Mouse (Mus musculus): ENCODE results near the gene Gm20388. TPM values are rescaled to one million over a fixed set of nuclear protein-coding genes. Genes with fewer than 3 reads are reported as not detected.

The Gm20388 gene
- polyA plus RNA-seq, 1 experiment from 2014 or later, result not detected

DNA sequence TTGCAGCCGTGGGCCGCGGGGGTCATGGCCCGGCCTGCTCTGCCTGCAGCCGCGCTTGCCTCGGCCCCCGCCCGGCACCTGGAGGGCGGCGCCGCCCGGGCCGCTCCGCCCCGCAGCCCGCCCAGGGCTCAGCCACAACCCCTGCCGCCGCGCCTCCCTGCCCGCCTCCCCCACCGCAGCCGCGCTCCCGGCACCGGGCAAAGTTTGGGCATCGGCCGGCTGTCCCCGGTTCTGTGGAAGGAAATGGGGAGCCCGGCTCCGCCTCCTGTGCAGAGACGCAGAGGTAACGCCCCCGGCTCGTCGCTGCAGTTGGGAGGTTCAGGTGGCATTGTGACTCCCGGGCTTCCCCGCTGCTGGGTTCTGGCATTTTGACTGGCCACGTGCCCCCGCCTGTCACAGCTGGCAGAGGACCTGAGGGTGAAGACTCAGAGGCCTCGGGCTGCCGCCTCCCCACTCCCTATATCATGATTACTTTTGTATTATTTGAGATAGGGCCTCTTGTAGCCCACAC, 723.7 kb downstream of the Gm20388 start:
- peak overlapping the region; percentile 100 for H3K4me2 ChIP-seq (replicated peaks)
- peaks cover 11% of the 10 kb centered on the region for H3K4me1 ChIP-seq (replicated peaks; ENCODE audit: control insufficient read depth, insufficient read depth, low read length)
- H3K36me3 ChIP-seq (replicated peaks; ENCODE audit: control insufficient read depth, insufficient read depth), result no peaks in the 10 kb centered on the region
- DNase-seq (ENCODE audit: low spot score) (peak; percentile 41), ATAC-seq (ENCODE audit: low FRiP score) (no peak)
- no peak overlapping the region for H3K27ac ChIP-seq
- H3K9ac ChIP-seq, result peak overlapping the region; percentile 83
- H3K27me3 ChIP-seq (ENCODE audit: control insufficient read depth, insufficient read depth, low read length), result peaks cover 9% of the 10 kb centered on the region
- no peaks in the 10 kb centered on the region for H3K9me3 ChIP-seq (ENCODE audit: control insufficient read depth, low read length)
- WGBS, result under 1% methylated on average over 28 of the region's 42 CpGs
- H3K4me3 ChIP-seq (replicated peaks; ENCODE audit: low read length), result peak overlapping the region; percentile 73

DNA sequence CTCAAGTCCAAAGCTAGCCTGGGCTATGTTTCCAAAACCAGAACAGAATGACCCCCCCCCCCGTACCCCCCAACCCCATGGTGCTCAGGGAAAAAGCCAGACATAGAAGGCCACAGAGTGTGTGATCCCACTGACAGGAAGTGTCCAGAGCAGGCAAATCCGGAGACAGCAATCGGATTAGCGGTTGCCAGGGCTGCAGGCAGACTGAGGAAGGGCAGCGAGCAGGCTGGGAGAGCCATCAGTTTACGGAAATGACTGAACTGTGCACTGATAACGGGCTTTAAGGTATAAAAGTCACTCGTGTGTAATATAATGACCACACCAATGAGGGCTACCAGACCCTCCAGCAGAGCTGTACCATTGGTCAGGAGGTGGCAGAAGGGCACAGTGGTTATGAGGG, 730.6 kb downstream of the Gm20388 start:
- DNase-seq (ENCODE audit: low spot score), result no peak
- Histone ChIP-seq H3K36me3 (replicated peaks; ENCODE audit: control insufficient read depth, insufficient read depth) (no peaks in the 10 kb centered on the region), H3K9ac (no peak overlapping the region), H3K9me3 (ENCODE audit: control insufficient read depth, low read length) (no peaks in the 10 kb centered on the region), H3K4me3 (replicated peaks; ENCODE audit: low read length) (no peak overlapping the region), H3K27ac (no peak overlapping the region), H3K27me3 (ENCODE audit: control insufficient read depth, insufficient read depth, low read length) (no peaks in the 10 kb centered on the region), H3K4me2 (replicated peaks) (no peak overlapping the region), H3K4me1 (replicated peaks; ENCODE audit: control insufficient read depth, insufficient read depth, low read length) (no peaks in the 10 kb centered on the region)
- WGBS, result 45% methylated on average over 8 of the region's 8 CpGs
- ATAC-seq (ENCODE audit: low FRiP score), result no peak

DNA sequence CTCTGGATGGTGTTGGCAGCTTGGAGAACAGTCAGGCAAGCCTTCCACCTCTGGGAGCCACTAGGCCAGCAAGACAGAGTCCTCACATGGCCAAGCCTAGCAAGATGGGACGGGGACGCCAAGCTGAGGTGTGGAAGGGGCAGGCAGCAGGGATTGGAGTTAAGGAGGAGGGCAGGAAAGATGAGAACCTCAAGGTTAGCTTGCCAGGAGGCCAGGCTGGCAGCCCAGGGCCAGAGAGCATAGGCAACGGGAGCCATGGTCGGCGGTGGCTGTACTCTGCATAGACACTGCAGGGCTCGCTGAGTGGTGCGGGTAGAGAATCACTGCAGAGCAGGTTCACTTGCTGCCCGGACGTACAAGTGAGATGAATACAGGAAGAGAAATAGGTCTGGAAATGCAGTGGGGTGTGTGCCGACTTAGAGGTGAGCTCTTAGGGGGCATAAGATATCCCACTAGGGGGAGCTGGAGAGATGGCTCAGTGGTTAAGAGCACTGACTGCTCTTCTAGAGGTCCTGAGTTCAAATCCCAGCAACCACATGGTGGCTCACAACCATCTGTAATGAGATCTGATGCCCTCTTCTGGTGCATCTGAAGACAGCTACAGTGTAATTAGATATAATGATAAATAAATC, 731.5 kb downstream of the Gm20388 start:
- 83% methylated on average over 10 of the region's 10 CpGs for WGBS
- Histone ChIP-seq H3K27me3 (ENCODE audit: control insufficient read depth, insufficient read depth, low read length) (no peaks in the 10 kb centered on the region), H3K4me2 (replicated peaks) (no peak overlapping the region), H3K36me3 (replicated peaks; ENCODE audit: control insufficient read depth, insufficient read depth) (no peaks in the 10 kb centered on the region), H3K9me3 (ENCODE audit: control insufficient read depth, low read length) (no peaks in the 10 kb centered on the region), H3K9ac (no peak overlapping the region), H3K27ac (no peak overlapping the region), H3K4me3 (replicated peaks; ENCODE audit: low read length) (no peak overlapping the region), H3K4me1 (replicated peaks; ENCODE audit: control insufficient read depth, insufficient read depth, low read length) (no peaks in the 10 kb centered on the region)
- ATAC-seq (ENCODE audit: low FRiP score), result no peak
- no peak for DNase-seq (ENCODE audit: low spot score)

DNA sequence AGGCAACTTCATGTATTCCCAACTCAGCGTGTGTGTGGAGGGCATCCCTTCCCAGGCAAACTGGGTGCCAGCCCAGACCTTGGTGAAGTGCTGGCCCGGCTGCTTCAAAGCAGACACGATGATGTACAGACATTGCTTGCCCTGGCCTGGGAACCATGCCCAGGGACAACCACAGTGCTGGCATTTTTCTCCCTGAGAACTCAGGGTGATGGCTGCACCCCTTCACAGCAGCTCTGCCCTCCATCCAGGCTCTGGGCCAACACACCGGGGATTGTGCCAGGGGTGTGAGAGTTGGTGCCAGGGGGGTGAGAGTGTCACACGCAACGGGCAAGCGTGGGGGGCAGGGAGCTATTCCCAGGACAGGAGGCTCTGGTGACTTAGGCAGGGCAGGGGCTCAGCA, 734.0 kb downstream of the Gm20388 start:
- Histone ChIP-seq H3K36me3 (replicated peaks; ENCODE audit: control insufficient read depth, insufficient read depth) (no peaks in the 10 kb centered on the region), H3K4me3 (replicated peaks; ENCODE audit: low read length) (no peak overlapping the region), H3K4me1 (replicated peaks; ENCODE audit: control insufficient read depth, insufficient read depth, low read length) (no peaks in the 10 kb centered on the region), H3K27ac (no peak overlapping the region), H3K27me3 (ENCODE audit: control insufficient read depth, insufficient read depth, low read length) (no peaks in the 10 kb centered on the region), H3K9ac (no peak overlapping the region), H3K4me2 (replicated peaks) (no peak overlapping the region), H3K9me3 (ENCODE audit: control insufficient read depth, low read length) (no peaks in the 10 kb centered on the region)
- WGBS, result 76% methylated on average over 7 of the region's 7 CpGs
- peak; percentile 72; the same call in 1 of the 2 replicates for ATAC-seq (ENCODE audit: low FRiP score)
- peak; percentile 66 for DNase-seq (ENCODE audit: low spot score)

DNA sequence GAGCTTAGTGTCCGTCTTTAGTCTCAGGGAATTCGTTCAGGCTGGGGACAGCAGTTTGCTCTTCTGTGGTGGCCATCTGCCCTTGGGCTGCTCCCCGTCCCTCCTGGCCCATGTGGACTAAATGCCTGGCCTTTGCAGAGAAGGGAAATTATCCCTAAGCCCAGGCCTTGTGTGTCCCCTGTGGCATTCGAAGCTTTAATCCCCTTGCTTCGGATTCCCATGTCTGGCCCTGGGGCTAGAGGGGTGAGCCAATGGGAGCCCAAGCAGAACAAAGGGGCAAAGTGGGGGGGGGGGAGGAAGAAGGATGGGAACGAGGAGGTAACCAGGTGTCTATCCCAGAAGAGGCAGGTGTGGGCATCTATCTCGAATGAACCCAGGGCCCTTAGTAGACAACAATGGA, 736.9 kb downstream of the Gm20388 start, which contains the start of gene 1190005I06Rik:
Gene 1190005I06Rik (minus strand): TSS at position 101 of the 400 bp plus-strand sequence.
- Histone ChIP-seq H3K27ac (no peak within 1 kb of the TSS), H3K36me3 (replicated peaks; ENCODE audit: control insufficient read depth, insufficient read depth) (no peaks in the 10 kb centered on the region; the same call in 1 of the 2 replicates), H3K4me1 (replicated peaks; ENCODE audit: control insufficient read depth, insufficient read depth, low read length) (no peaks in the 10 kb centered on the region), H3K4me3 (replicated peaks; ENCODE audit: low read length) (no peak within 1 kb of the TSS), H3K9me3 (ENCODE audit: control insufficient read depth, low read length) (no peaks in the 10 kb centered on the region), H3K9ac (no peak within 1 kb of the TSS), H3K4me2 (replicated peaks) (no peak within 1 kb of the TSS), H3K27me3 (ENCODE audit: control insufficient read depth, insufficient read depth, low read length) (no peaks in the 10 kb centered on the region)
- ATAC-seq (ENCODE audit: low FRiP score) (no peak), DNase-seq (ENCODE audit: low spot score) (no peak)
- 55% methylated on average over 7 of the region's 7 CpGs for WGBS

DNA sequence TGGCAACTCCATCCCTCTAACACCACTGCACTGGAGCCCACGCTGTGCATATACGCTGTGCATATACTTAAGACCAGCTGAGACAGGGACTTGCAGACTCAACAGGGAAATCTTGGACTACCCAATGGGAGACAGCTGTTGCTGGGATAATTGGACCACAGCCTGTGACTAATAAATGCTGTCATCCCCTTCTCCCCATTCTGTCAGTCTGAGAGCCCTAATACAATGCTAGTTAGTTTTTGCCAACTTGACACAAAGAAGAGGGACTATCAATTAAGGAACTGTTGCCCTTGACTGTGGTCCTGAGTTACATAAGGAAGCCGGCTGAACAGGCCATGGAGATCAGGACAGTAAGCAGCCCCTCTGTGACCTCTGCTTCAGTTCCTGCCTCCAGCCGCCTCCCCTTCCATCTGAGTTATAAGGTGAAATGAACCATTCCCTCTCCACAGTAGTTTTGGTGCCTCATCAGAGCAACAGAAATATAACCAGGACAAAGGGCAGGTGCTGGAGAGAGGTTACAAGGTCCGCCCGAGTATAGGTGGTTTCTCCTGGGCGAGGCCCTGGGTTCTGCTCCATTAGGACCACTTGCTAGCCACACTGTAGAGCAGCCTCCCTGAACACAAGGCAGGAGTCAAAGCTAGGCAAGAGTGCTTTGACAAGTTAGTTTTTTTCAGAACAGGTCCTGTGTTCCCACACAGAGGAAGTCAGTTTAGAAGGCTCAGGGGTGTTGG, 745.8 kb downstream of the Gm20388 start:
- Histone ChIP-seq H3K9ac (no peak overlapping the region), H3K4me3 (replicated peaks; ENCODE audit: low read length) (no peak overlapping the region), H3K4me1 (replicated peaks; ENCODE audit: control insufficient read depth, insufficient read depth, low read length) (no peaks in the 10 kb centered on the region), H3K4me2 (replicated peaks) (no peak overlapping the region), H3K9me3 (ENCODE audit: control insufficient read depth, low read length) (no peaks in the 10 kb centered on the region), H3K36me3 (replicated peaks; ENCODE audit: control insufficient read depth, insufficient read depth) (peaks cover 54% of the 10 kb centered on the region), H3K27me3 (ENCODE audit: control insufficient read depth, insufficient read depth, low read length) (no peaks in the 10 kb centered on the region), H3K27ac (no peak overlapping the region)
- ATAC-seq (ENCODE audit: low FRiP score) (no peak), DNase-seq (ENCODE audit: low spot score) (no peak)
- WGBS, result 78% methylated on average over 7 of the region's 7 CpGs

DNA sequence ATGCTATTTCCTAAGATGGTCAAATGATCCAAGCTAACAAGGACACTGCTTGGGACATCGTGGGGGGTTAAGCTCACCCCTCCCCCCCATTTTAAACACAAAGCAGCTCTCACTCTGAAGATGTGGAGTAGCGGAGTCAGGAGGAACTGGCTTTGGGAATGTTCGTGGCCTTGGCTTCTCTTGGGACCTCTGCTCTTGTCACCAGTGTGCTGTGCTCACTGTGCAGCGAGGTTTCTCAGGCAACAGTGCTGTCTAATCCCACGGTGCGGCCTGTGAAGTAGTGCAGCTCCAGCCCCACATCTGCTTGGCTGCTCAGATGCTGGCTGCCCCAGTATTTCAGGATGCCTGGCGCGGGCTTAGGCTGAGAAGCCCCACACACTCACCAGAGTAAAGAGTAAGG, 746.8 kb downstream of the Gm20388 start:
- no peak for ATAC-seq (ENCODE audit: low FRiP score)
- no peaks in the 10 kb centered on the region for H3K9me3 ChIP-seq (ENCODE audit: control insufficient read depth, low read length)
- no peak overlapping the region for H3K27ac ChIP-seq
- DNase-seq (ENCODE audit: low spot score), result no peak
- H3K36me3 ChIP-seq (replicated peaks; ENCODE audit: control insufficient read depth, insufficient read depth), result peaks cover 54% of the 10 kb centered on the region
- no peaks in the 10 kb centered on the region for H3K4me1 ChIP-seq (replicated peaks; ENCODE audit: control insufficient read depth, insufficient read depth, low read length)
- no peak overlapping the region for H3K9ac ChIP-seq
- H3K4me3 ChIP-seq (replicated peaks; ENCODE audit: low read length), result no peak overlapping the region
- no peaks in the 10 kb centered on the region for H3K27me3 ChIP-seq (ENCODE audit: control insufficient read depth, insufficient read depth, low read length)
- 86% methylated on average over 8 of the region's 8 CpGs for WGBS
- no peak overlapping the region for H3K4me2 ChIP-seq (replicated peaks)

DNA sequence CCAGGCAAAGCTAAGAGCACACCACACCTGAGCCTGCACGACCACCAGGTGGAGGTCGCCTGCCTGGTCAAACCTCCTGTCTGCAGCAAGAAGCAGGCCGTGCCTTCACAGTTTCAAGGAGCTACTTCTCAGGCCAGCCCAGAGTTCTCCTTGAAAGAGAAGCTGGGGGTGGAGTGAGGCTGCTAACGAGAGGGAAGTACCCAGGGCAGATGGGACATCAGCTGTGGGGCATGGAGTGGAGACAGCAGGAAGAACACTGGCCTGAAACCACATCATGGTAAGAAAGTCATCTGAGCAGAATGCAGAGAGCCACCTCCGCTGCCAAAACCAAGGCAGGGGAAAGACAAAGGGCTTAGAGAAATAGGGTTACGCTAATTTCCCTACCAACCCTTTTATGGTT, 753.9 kb downstream of the Gm20388 start:
- Histone ChIP-seq H3K4me3 (replicated peaks; ENCODE audit: low read length) (no peak overlapping the region), H3K36me3 (replicated peaks; ENCODE audit: control insufficient read depth, insufficient read depth) (0 out of 2 replicates have a peak, but pooled peaks cover 1% of the 10 kb centered on the region), H3K4me2 (replicated peaks) (no peak overlapping the region), H3K4me1 (replicated peaks; ENCODE audit: control insufficient read depth, insufficient read depth, low read length) (peaks cover 30% of the 10 kb centered on the region), H3K9me3 (ENCODE audit: control insufficient read depth, low read length) (no peaks in the 10 kb centered on the region), H3K27me3 (ENCODE audit: control insufficient read depth, insufficient read depth, low read length) (no peaks in the 10 kb centered on the region), H3K27ac (no peak overlapping the region), H3K9ac (no peak overlapping the region)
- ATAC-seq (ENCODE audit: low FRiP score) (no peak), DNase-seq (ENCODE audit: low spot score) (no peak)
- WGBS, result 79% methylated on average over 6 of the region's 6 CpGs

DNA sequence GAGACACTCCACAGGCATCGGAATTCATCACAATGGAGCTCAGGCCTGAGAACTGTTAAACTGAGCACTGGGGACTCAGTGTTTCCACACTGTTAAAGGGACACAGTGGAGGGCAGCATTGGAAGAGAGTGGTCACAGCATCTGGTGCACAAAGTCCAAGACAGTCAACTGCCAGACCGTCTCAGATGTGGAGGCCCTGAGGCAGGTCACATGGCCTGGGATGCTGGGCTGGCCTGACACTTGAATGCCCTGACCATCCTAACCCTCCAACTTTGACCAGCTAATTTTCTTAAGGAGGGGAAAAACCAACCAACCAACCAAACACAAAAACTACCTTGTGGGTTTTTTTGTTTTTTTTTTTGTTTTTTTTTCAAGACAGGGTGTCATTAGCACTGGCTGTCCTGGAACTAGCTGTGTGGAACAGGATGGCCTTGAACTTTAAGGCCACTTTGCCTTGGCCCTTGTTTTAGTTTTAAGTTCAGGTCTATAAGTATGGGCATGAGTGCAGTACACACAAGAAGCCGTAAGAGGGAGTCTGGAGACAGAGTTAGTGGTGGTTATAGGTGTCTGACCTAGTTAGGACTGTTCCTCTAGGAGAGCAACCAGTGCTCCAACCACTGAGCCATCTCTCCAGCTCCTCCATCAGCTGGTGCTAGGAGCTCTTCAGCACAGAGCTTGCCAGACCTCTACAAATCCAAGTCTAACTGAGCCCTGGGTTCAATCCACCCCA, 755.2 kb downstream of the Gm20388 start:
- Histone ChIP-seq H3K27ac (no peak overlapping the region), H3K36me3 (replicated peaks; ENCODE audit: control insufficient read depth, insufficient read depth) (peaks cover 15% of the 10 kb centered on the region), H3K27me3 (ENCODE audit: control insufficient read depth, insufficient read depth, low read length) (no peaks in the 10 kb centered on the region), H3K4me1 (replicated peaks; ENCODE audit: control insufficient read depth, insufficient read depth, low read length) (peaks cover 30% of the 10 kb centered on the region), H3K9me3 (ENCODE audit: control insufficient read depth, low read length) (no peaks in the 10 kb centered on the region), H3K4me2 (replicated peaks) (peak overlapping the region; percentile 74), H3K4me3 (replicated peaks; ENCODE audit: low read length) (no peak overlapping the region), H3K9ac (no peak overlapping the region; the same call in none of the 2 replicates)
- 79% methylated on average over 3 of the region's 3 CpGs for WGBS
- DNase-seq (ENCODE audit: low spot score) (no peak), ATAC-seq (ENCODE audit: low FRiP score) (no peak)
